Mouse (Mus musculus) embryonic facial prominence, embryonic 15.5 days (tissue): ENCODE measurements around the gene Layn. TPM values are rescaled to one million over a fixed set of nuclear protein-coding genes. Genes with fewer than 3 reads are reported as not detected.

Experiments used
- ATAC-seq: fragments of 200-750 bp; cut with Nextera tagmentation; 2 replicates; pipeline ENCODE4 v1.8.0; 2017; ENCODE audit warnings: low read depth, moderate TSS enrichment; ENCODE audit not compliant: insufficient number of reproducible peaks, low FRiP score, low TSS enrichment
- H3K27ac ChIP-seq: fragments of 300-500 bp; sonication (generic); replicated peaks from 2 replicates; pipeline ENCODE4 v1.5.1; 2015; ENCODE audit warnings: mild to moderate bottlenecking, inconsistent platforms
- H3K27me3 ChIP-seq: fragments of 300-500 bp; sonication (generic); 2 replicates; pipeline ENCODE4 v1.6.1; 2015; ENCODE audit warnings: inconsistent platforms
- H3K36me3 ChIP-seq: fragments of 300-500 bp; sonication (generic); 2 replicates; pipeline ENCODE4 v1.6.1; 2015; ENCODE audit warnings: mild to moderate bottlenecking, inconsistent platforms
- H3K4me1 ChIP-seq: fragments of 300-500 bp; sonication (generic); 2 replicates; pipeline ENCODE4 v1.6.1; 2015; ENCODE audit warnings: inconsistent platforms
- H3K4me2 ChIP-seq: fragments of 300-500 bp; sonication (generic); replicated peaks from 2 replicates; pipeline ENCODE4 v1.6.1; 2015; ENCODE audit warnings: mild to moderate bottlenecking, inconsistent platforms
- H3K4me3 ChIP-seq: fragments of 300-500 bp; sonication (generic); replicated peaks from 2 replicates; pipeline ENCODE4 v1.5.1; 2015; ENCODE audit warnings: mild to moderate bottlenecking, inconsistent platforms
- H3K9ac ChIP-seq: fragments of 300-500 bp; sonication (generic); 2 replicates; pipeline ENCODE4 v1.6.1; 2015; ENCODE audit warnings: inconsistent platforms
- H3K9me3 ChIP-seq: fragments of 300-500 bp; sonication (generic); replicated peaks from 2 replicates; pipeline ENCODE4 v1.6.1; 2016; ENCODE audit warnings: inconsistent platforms
- WGBS: fragments of 180-500 bp; shearing (Covaris S2); methylation state at CpG from one replicate; pipeline ENCODE4 v1.1.7; 2015; 5-methylcytosine and 5-hydroxymethylcytosine counted together
- microRNA counts: library from miRNA; unstranded; fragments of <30 nt; microRNA quantifications from one replicate; lab custom pipeline; 2016
- microRNA-seq: library from miRNA; unstranded; fragments of <30 nt; microRNA quantifications from one replicate; pipeline ENCODE4, GENCODE M21; 2016; ENCODE audit warnings: borderline number of aligned reads
- polyA plus RNA-seq: library from polyadenylated mRNA; unstranded; fragments of >200 nt; fragmentation: Nextera tagmentation; extraction: Ambion mirVana; gene quantifications from 2 replicates; pipeline ENCODE4 v1.2.1, GENCODE M21; 2015

Gene Layn
- polyA plus RNA-seq, 1 experiment from 2014 or later = 6.2 TPM

DNA sequence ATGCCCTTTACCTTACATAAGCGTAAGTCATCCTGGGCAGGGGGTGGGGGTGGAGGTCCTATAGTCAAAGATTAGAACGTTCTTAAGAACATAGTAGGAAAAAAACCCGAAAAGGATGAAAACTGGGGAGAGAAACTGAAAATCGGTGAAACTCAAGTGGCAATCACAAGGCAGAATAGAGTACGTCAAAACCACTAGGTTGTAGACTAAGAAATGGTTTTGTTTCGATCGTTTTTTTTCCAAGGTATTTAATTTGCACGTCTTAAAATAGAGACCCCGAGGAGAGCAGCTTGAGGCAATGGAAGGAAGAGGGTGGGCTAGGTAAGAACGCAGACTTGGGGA, 69.2 kb downstream of the Layn start:
- Histone ChIP-seq H3K36me3 (no peaks in the 10 kb centered on the region), H3K27ac (no peak overlapping the region), H3K4me2 (peak overlapping the region; percentile 83), H3K9me3 (no peaks in the 10 kb centered on the region), H3K9ac (no peak overlapping the region), H3K4me1 (peaks cover 14% of the 10 kb centered on the region; the same call in 1 of the 2 replicates), H3K4me3 (peak overlapping the region; percentile 76), H3K27me3 (no peaks in the 10 kb centered on the region)
- 10% methylated on average over 10 of the region's 10 CpGs for WGBS
- ATAC-seq = no peak

DNA sequence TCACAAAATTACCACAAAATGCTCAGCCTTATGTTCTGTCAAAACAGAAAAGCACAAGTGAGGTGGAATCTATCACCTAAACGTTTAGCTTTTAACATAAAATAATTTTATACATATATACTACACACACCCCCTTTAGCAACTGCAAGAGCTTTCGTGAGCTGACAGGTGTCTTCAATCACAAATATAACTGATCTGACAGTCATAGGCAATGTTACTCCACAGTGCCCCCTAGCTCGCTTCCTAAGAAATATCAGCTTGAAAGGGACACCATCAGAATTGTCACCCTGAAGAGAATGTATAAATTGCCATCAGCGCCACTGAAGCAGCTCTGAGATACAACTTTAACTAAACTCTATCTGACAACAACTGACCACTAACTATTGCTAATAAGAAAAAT, 70.0 kb downstream of the Layn start:
- WGBS = 2% methylated on average over 4 of the region's 4 CpGs
- Histone ChIP-seq H3K9ac (no peak overlapping the region), H3K27me3 (no peaks in the 10 kb centered on the region), H3K9me3 (no peaks in the 10 kb centered on the region), H3K4me1 (peaks cover 14% of the 10 kb centered on the region; the same call in 1 of the 2 replicates), H3K36me3 (no peaks in the 10 kb centered on the region), H3K27ac (no peak overlapping the region), H3K4me2 (no peak overlapping the region), H3K4me3 (no peak overlapping the region)
- no peak for ATAC-seq

MicroRNAs within 50 kb of the gene (microRNA counts, 519-probe panel; counts per million panel counts)
- 1,822 counts per million, percentile 28 among the panel's probes with 10 or more counts for microRNA mmu-miR-34b-3p (lab: Ali Mortazavi, UCI)
- microRNA mmu-miR-34b-5p (lab: Ali Mortazavi, UCI) = 2,104 counts per million, percentile 45 among the panel's probes with 10 or more counts
- 3,535 counts per million, percentile 84 among the panel's probes with 10 or more counts for microRNA mmu-miR-34c (lab: Ali Mortazavi, UCI)

Small RNA genes within 50 kb of the gene (microRNA-seq; reads per million reads assigned to microRNA genes)
- gene Mir34b (48.5 reads per million, percentile 46 among the genes with 10 or more reads in this experiment), gene Mir34c (1,112 reads per million, percentile 77 among the genes with 10 or more reads in this experiment)

Other genes starting within 250 kb of the Layn start
- gene Ppp2r1b, start 231.8 kb downstream of the Layn start, polyA plus RNA-seq = 54.3 and 58.9 TPM in 2 replicates
- 19.0 and 20.6 TPM in 2 replicates for gene Sik2, start 68.0 kb downstream of the Layn start, polyA plus RNA-seq
- 0.80 and 2.0 TPM in 2 replicates for gene Btg4, start 16.2 kb downstream of the Layn start, polyA plus RNA-seq
- gene 4833427G06Rik, start 25.0 kb upstream of the Layn start, polyA plus RNA-seq = 3.9 and 12.7 TPM in 2 replicates
- gene Gm32742, start 88.4 kb upstream of the Layn start, polyA plus RNA-seq = 0.17 and 0.27 TPM in 2 replicates
- 0.07 and 0.39 TPM in 2 replicates for gene Pou2af1, start 136.6 kb upstream of the Layn start, polyA plus RNA-seq
- gene Colca2, start 201.5 kb upstream of the Layn start, polyA plus RNA-seq = 4.1 and 4.8 TPM in 2 replicates